Mouse (Mus musculus): ENCODE results near the gene Arl14ep. TPM values are rescaled to one million over a fixed set of nuclear protein-coding genes. Genes with fewer than 3 reads are reported as not detected.
"Not testable (repeated sequence)": the region's sequence is repeated elsewhere in the genome, so short reads cannot be mapped to it uniquely, and the experiment has no call there.

The Arl14ep gene
- total RNA-seq (2015; ENCODE audit: low replicate concordance): 2.9 and 9.6 TPM in 2 replicates
- total RNA-seq (2017; ENCODE audit: low replicate concordance): 3.3 and 7.0 TPM in 2 replicates

DNA sequence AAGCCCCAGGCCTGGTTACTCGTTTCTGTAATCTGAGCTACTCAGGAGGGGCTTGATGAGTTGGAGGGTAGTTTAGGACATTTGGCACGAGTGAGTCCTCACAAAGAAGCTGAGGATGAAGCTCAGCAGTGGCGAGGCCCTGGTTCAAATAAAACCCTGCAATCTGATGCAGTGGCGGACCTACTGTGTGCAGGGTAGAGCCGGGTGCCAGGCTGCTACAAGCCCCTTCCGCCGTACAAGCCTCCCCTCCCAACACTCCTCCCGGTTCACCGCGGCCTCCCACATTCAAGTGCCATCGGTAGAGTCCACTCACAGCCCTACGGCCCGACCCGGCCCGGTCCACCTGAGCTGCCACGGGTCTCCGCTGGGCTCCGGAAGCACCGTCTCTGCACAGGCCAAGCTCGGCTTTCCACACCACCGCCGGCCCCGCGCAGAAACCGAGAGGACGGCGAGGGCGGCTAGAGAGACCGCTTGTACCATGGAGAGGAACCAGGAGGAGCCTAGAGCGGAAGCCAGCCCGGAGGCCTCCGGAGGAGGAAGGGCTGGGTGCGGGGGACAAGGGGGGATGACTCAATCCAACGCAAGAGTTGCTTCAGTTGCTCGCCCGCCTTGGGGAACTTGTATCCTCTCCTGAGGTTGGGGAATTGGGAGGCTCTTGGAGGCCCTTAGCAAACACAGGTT is at the start of gene Arl14ep:
Arl14ep (minus strand) TSS at position 466 of the 681 bp plus-strand sequence.
- peak; percentile 85 for ATAC-seq (replicated peaks; ENCODE audit: low FRiP score, poor library complexity, severe bottlenecking)

DNA sequence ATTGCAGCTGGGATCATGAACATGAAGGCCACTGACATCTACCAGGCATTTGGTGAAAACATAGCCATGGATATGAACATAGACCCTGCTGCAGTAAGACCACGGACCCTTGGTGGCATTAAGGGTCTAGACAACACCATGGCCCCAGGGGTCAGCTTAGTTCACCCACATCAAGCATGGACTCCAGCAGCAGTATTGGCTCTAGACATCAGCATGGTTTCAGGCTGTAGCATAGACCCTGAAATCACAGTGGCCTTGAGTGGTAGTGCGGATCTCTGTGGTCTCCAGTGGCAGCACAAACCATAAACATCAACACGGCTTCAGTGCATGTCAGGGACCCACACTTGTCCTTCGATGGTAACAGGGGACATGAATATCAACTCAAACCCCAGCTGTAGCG is 48.5 kb upstream of the Arl14ep start:
- no peak for ATAC-seq (replicated peaks; ENCODE audit: low FRiP score, poor library complexity, severe bottlenecking)

- no peak for ATAC-seq (replicated peaks; ENCODE audit: low FRiP score, poor library complexity, severe bottlenecking)
These were observed 45.1 kb upstream of the Arl14ep start for GRCm38 (mm10) chr2:107019331-107019730.

- ATAC-seq (replicated peaks; ENCODE audit: low FRiP score, poor library complexity, severe bottlenecking): no peak
These were observed 38.9 kb upstream of the Arl14ep start for GRCm38 (mm10) chr2:107013161-107013560.

DNA sequence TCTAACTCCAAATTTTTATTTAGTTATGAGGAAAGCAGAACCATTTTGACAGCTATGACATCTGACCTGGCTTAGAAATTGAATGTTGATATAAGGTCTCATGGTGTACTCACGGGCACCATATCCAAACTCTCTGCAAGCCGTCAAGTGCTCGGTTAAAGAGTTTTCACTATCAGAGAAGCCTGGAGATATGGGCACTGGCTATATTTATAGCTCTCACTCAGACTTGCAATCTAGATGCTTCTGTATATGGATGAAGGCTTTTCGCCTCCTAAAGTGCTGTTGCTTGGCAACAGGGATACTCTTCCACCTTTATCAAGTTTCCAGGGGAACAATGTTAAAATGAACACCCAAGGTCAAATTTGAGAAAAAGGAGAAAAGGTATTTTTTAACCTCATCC is 38.1 kb upstream of the Arl14ep start:
- ATAC-seq (replicated peaks; ENCODE audit: low FRiP score, poor library complexity, severe bottlenecking): no peak

GRCm38 (mm10) chr2:107010160-107010559 is 35.9 kb upstream of the Arl14ep start:
- ATAC-seq (replicated peaks; ENCODE audit: low FRiP score, poor library complexity, severe bottlenecking): no peak

- ATAC-seq (replicated peaks; ENCODE audit: low FRiP score, poor library complexity, severe bottlenecking): no peak
These were observed 32.2 kb upstream of the Arl14ep start for GRCm38 (mm10) chr2:107006378-107006777.

GRCm38 (mm10) chr2:107005876-107006275 is 31.7 kb upstream of the Arl14ep start:
- ATAC-seq (replicated peaks; ENCODE audit: low FRiP score, poor library complexity, severe bottlenecking): not testable (repeated sequence)

GRCm38 (mm10) chr2:106991261-106991660 is 17.0 kb upstream of the Arl14ep start:
- no peak for ATAC-seq (replicated peaks; ENCODE audit: low FRiP score, poor library complexity, severe bottlenecking)

GRCm38 (mm10) chr2:106984945-106985344 is 10.7 kb upstream of the Arl14ep start:
- ATAC-seq (replicated peaks; ENCODE audit: low FRiP score, poor library complexity, severe bottlenecking): no peak

GRCm38 (mm10) chr2:106982503-106982902 is 8.3 kb upstream of the Arl14ep start:
- no peak for ATAC-seq (replicated peaks; ENCODE audit: low FRiP score, poor library complexity, severe bottlenecking)

DNA sequence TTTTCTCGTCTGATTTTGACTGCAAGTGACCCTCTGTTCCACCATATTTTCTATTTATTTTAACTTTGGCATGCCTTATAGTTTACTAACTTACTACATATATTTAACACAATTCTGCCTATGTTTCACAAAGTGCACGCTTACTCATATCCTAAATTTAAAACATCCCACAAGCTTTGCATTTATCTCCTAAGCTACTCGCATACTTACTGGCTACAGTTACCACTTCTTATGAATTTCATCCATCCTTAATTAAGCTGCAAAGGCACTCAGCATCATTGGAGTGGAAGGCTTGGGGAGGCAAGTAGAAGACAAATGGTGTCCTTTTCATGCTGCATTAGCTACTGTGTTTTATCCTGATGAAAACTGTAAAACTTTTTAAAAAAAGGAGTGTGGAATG is 2.2 kb upstream of the Arl14ep start:
- no peak for ATAC-seq (replicated peaks; ENCODE audit: low FRiP score, poor library complexity, severe bottlenecking)

DNA sequence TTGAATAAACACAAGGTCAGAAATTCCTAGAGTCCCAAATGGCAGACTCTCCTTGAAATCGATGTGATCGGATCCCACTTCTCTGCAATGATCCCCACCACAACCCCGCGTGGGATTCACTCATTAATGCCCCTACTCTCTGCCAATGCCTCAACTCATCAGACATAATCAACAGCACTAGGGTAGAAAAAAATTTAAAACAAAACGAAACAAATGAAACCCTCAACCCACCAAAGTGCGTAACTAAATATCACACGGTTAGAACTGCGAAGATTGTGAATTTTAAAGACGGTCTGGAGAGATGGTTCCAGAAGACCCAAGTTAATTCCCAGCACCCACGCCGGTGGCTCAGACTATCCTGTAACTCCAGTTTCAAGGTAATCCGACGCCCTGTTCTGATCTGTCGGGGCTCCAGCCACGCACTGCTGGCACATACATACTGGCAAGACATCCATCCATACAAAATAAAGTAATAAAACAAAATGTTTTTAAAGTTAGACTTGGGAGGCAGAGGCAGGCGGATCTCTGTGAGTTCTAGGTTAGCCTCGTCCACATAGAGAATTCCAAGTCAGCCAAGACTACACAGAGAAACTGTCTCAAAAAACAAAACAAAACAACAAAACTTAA is 779 bp downstream of the Arl14ep start:
- no peak for ATAC-seq (replicated peaks; ENCODE audit: low FRiP score, poor library complexity, severe bottlenecking)

- no peak for ATAC-seq (replicated peaks; ENCODE audit: low FRiP score, poor library complexity, severe bottlenecking)
These were observed 1.4 kb downstream of the Arl14ep start for GRCm38 (mm10) chr2:106972851-106973250.

- ATAC-seq (replicated peaks; ENCODE audit: low FRiP score, poor library complexity, severe bottlenecking): no peak
These were observed 3.3 kb downstream of the Arl14ep start for GRCm38 (mm10) chr2:106970971-106971370.

- ATAC-seq (replicated peaks; ENCODE audit: low FRiP score, poor library complexity, severe bottlenecking): no peak
These were observed 5.9 kb downstream of the Arl14ep start for GRCm38 (mm10) chr2:106968320-106968719.

GRCm38 (mm10) chr2:106963560-106963959 is 10.7 kb downstream of the Arl14ep start:
- no peak for ATAC-seq (replicated peaks; ENCODE audit: low FRiP score, poor library complexity, severe bottlenecking)

DNA sequence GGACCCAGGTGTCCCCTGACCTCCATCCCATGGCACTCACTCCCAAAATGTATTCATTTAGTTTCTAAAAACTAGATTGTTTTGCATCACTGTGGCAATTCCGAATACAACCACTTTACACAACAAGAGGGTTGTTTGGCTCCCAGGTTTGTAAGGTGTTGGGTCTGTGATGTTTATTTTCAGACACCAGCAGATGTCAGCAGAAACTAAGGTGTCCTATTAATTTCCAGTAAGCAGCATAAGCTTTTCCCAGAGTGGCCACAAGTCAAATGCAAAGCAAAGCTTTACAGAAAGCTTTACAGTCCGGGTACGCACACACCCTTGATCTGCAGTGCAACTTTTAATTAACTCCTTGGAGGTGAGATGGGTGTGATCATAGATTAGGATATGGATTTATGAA is 12.6 kb downstream of the Arl14ep start:
- ATAC-seq (replicated peaks; ENCODE audit: low FRiP score, poor library complexity, severe bottlenecking): no peak

DNA sequence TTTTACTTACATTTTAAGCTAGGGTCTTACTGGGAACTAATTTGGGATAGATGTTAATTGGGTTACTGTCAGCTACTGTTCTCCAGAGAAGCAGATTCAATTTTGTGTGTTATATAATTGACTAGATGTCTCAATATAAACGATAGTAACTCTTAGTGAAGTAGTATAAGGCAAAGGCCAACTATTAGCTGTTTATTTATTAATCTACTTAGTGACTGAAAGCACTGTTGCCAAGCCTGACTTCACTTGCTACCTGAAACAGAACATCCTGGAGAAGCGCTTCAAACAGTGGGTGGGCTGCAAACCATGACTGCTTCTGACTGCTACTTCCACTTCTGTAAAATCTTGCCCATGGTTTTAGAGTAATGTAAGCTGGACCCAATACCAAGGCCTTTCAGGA is 13.2 kb downstream of the Arl14ep start:
- no peak for ATAC-seq (replicated peaks; ENCODE audit: low FRiP score, poor library complexity, severe bottlenecking)

- ATAC-seq (replicated peaks; ENCODE audit: low FRiP score, poor library complexity, severe bottlenecking): no peak
These were observed 14.0 kb downstream of the Arl14ep start for GRCm38 (mm10) chr2:106960237-106960636.

DNA sequence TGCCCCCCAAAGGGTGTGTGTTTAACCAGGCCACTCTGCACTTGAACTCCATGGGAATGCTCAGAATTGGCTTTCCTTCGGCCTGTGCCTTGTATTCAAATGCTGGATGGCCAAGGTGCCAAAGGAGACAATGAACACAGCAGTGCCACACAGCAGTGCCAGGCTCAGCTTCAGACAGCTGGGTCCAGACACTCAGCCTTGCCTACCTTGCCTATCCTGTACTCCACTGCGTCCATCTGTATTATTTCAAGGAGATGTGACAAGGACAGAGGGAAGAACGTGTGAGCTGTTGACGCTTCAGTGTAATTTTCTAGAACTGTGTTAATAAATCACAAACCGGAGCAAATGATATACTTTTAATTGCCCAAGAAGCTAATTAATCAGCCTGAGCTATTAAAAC is 14.8 kb downstream of the Arl14ep start:
- no peak for ATAC-seq (replicated peaks; ENCODE audit: low FRiP score, poor library complexity, severe bottlenecking)

DNA sequence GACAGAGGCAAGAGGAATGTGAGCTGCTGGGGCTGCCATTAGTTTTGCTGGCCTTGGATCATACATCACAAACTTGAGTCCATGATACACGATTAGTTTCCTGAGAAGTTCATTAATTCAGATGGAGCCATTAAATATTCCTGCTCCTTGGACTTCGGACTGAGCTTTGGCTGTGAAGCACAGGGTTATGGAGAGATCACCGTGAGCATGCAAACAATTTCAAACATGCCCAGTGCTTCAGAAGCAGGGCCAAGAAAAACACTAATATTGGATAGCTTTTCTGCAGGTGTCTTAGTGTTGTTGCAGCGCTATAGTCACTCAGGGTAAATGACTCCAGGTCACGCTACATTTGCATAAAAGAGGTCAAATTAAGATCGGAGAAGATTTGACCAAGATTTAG is 15.3 kb downstream of the Arl14ep start:
- ATAC-seq (replicated peaks; ENCODE audit: low FRiP score, poor library complexity, severe bottlenecking): no peak
